Mouse (Mus musculus): ENCODE measurements around the gene Ankrd33b. TPM values are rescaled to one million over a fixed set of nuclear protein-coding genes. Genes with fewer than 3 reads are reported as not detected.

The Ankrd33b gene
- total and polyA plus RNA-seq, 2 experiments from 2014 or later: 0.99 to 1.1 TPM

DNA sequence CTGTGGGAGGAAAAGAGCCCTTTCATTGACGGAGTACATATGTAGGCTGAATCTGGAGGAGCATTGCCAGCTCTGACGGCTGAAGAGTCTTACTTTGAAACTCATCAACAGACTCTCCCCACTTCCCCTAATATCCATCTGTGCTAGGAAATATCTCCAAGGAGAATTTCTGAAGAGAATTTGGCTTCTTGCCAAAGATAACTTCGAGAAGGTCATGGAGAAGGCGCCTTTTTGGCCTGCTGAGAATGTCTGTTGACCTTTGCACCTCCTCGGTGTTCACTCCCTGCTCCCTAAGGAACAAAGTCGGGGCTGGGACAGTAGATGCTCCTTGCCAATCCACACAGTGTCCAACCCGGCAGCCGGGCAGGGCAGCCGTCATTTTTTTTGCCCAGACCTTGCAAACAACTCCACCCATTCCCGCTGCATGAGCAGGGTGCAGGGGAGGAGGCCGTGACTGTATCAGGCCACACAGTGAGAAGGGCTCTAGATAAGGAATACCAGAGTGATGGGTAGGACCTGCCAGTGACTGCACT, 14.5 kb upstream of the Ankrd33b start:
- no peaks in the 10 kb centered on the region for H3K4me1 ChIP-seq (ENCODE audit: insufficient read depth, low read length)
- DNase-seq (ENCODE audit: low spot score) (peak; percentile 13), ATAC-seq (ENCODE audit: low FRiP score) (no peak)
- no peak overlapping the region for H3K27ac ChIP-seq (ENCODE audit: low read depth, low read length)
- H3K36me3 ChIP-seq (ENCODE audit: insufficient read depth, low read length): no peaks in the 10 kb centered on the region
- no peak for TF ChIP-seq CTCF (IDR thresholded peaks at IDR 0.05)
- H3K9ac ChIP-seq (replicated peaks; ENCODE audit: low read length, poor library complexity, severe bottlenecking): no peak overlapping the region
- no peak overlapping the region for H3K4me2 ChIP-seq (ENCODE audit: low read depth, low read length, poor library complexity, severe bottlenecking)
- H3K4me3 ChIP-seq (ENCODE audit: low read depth, low read length): no peak overlapping the region
- no peaks in the 10 kb centered on the region for H3K27me3 ChIP-seq (ENCODE audit: insufficient read depth, low read length)
- WGBS: 70% methylated on average over 11 of the region's 11 CpGs
- H3K9me3 ChIP-seq (ENCODE audit: low read length): peaks cover 2% of the 10 kb centered on the region; the same call in 1 of the 2 replicates

DNA sequence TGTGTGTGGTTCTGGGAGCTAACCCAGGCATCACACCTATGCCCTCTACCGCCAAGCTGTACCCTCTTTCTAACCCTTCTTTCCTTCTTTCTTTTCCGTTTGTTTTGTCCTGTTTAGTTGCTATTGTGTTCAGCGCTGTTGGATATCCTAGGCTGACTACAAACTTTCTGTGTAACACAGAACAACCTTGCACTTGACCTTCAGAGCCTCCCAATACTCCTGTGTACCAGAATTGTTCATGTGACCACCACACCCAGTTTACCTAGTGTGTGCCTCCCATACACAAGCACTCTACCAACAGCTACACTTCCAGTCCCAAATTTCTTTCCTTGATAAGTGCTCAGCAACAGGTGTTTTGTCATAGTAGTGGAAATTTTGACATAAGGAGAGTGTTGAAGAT, 11.9 kb upstream of the Ankrd33b start:
- H3K9me3 ChIP-seq (ENCODE audit: low read length): no peaks in the 10 kb centered on the region
- WGBS: 78% methylated on average over 3 of the region's 3 CpGs
- H3K4me3 ChIP-seq (ENCODE audit: low read depth, low read length): no peak overlapping the region
- ATAC-seq (ENCODE audit: low FRiP score): no peak
- no peak overlapping the region for H3K4me2 ChIP-seq (ENCODE audit: low read depth, low read length, poor library complexity, severe bottlenecking)
- no peak overlapping the region for H3K27ac ChIP-seq (ENCODE audit: low read depth, low read length)
- H3K4me1 ChIP-seq (ENCODE audit: insufficient read depth, low read length): no peaks in the 10 kb centered on the region
- TF ChIP-seq CTCF (IDR thresholded peaks at IDR 0.05): no peak
- DNase-seq (ENCODE audit: low spot score): no peak
- no peaks in the 10 kb centered on the region for H3K27me3 ChIP-seq (ENCODE audit: insufficient read depth, low read length)
- no peak overlapping the region for H3K9ac ChIP-seq (replicated peaks; ENCODE audit: low read length, poor library complexity, severe bottlenecking)
- H3K36me3 ChIP-seq (ENCODE audit: insufficient read depth, low read length): no peaks in the 10 kb centered on the region

- no peak for DNase-seq (ENCODE audit: low spot score)
- no peaks in the 10 kb centered on the region for H3K36me3 ChIP-seq (ENCODE audit: insufficient read depth, low read length)
- no peak for TF ChIP-seq CTCF (IDR thresholded peaks at IDR 0.05)
- H3K27me3 ChIP-seq (ENCODE audit: insufficient read depth, low read length): no peaks in the 10 kb centered on the region
- ATAC-seq (ENCODE audit: low FRiP score): no peak
- H3K4me3 ChIP-seq (ENCODE audit: low read depth, low read length): no peak overlapping the region
- no peaks in the 10 kb centered on the region for H3K4me1 ChIP-seq (ENCODE audit: insufficient read depth, low read length)
- H3K4me2 ChIP-seq (ENCODE audit: low read depth, low read length, poor library complexity, severe bottlenecking): no peak overlapping the region
- 64% methylated on average over 4 of the region's 4 CpGs for WGBS
- H3K27ac ChIP-seq (ENCODE audit: low read depth, low read length): no peak overlapping the region
- H3K9ac ChIP-seq (replicated peaks; ENCODE audit: low read length, poor library complexity, severe bottlenecking): no peak overlapping the region
- H3K9me3 ChIP-seq (ENCODE audit: low read length): no peaks in the 10 kb centered on the region
These were observed 7.7 kb upstream of the Ankrd33b start for GRCm38 (mm10) chr15:31375212-31375611.

- Histone ChIP-seq H3K4me3 (ENCODE audit: low read depth, low read length) (no peak overlapping the region), H3K27me3 (ENCODE audit: insufficient read depth, low read length) (peaks cover 35% of the 10 kb centered on the region), H3K4me1 (ENCODE audit: insufficient read depth, low read length) (peaks cover 19% of the 10 kb centered on the region; the same call in 1 of the 2 replicates), H3K9me3 (ENCODE audit: low read length) (no peaks in the 10 kb centered on the region), H3K9ac (replicated peaks; ENCODE audit: low read length, poor library complexity, severe bottlenecking) (no peak overlapping the region), H3K4me2 (ENCODE audit: low read depth, low read length, poor library complexity, severe bottlenecking) (no peak overlapping the region), H3K36me3 (ENCODE audit: insufficient read depth, low read length) (no peaks in the 10 kb centered on the region), H3K27ac (ENCODE audit: low read depth, low read length) (no peak overlapping the region)
- DNase-seq (ENCODE audit: low spot score): no peak
- no peak for TF ChIP-seq CTCF (IDR thresholded peaks at IDR 0.05)
- WGBS: 19% methylated on average over 12 of the region's 12 CpGs
- ATAC-seq (ENCODE audit: low FRiP score): no peak
These were observed 1.6 kb upstream of the Ankrd33b start for GRCm38 (mm10) chr15:31369125-31369612.

GRCm38 (mm10) chr15:31368556-31368955, 1.0 kb upstream of the Ankrd33b start:
- Histone ChIP-seq H3K4me2 (ENCODE audit: low read depth, low read length, poor library complexity, severe bottlenecking) (no peak overlapping the region), H3K9ac (replicated peaks; ENCODE audit: low read length, poor library complexity, severe bottlenecking) (no peak overlapping the region), H3K27me3 (ENCODE audit: insufficient read depth, low read length) (peaks cover 35% of the 10 kb centered on the region), H3K4me1 (ENCODE audit: insufficient read depth, low read length) (peaks cover 19% of the 10 kb centered on the region; the same call in 1 of the 2 replicates), H3K4me3 (ENCODE audit: low read depth, low read length) (no peak overlapping the region), H3K9me3 (ENCODE audit: low read length) (no peaks in the 10 kb centered on the region), H3K27ac (ENCODE audit: low read depth, low read length) (no peak overlapping the region), H3K36me3 (ENCODE audit: insufficient read depth, low read length) (no peaks in the 10 kb centered on the region)
- no peak for DNase-seq (ENCODE audit: low spot score)
- no peak for TF ChIP-seq CTCF (IDR thresholded peaks at IDR 0.05)
- WGBS: 23% methylated on average over 8 of the region's 8 CpGs
- ATAC-seq (ENCODE audit: low FRiP score): no peak

GRCm38 (mm10) chr15:31366596-31367480, 688 bp downstream of the Ankrd33b start:
- ATAC-seq (ENCODE audit: low FRiP score) (peak; percentile 17; the same call in 1 of the 2 replicates), DNase-seq (ENCODE audit: low spot score) (no peak)
- 1% methylated on average over 52 of the region's 72 CpGs for WGBS
- H3K4me3 ChIP-seq (ENCODE audit: low read depth, low read length): peak overlapping the region; percentile 46
- H3K4me2 ChIP-seq (ENCODE audit: low read depth, low read length, poor library complexity, severe bottlenecking): peak overlapping the region; percentile 98
- H3K27me3 ChIP-seq (ENCODE audit: insufficient read depth, low read length): peaks cover 35% of the 10 kb centered on the region
- H3K9ac ChIP-seq (replicated peaks; ENCODE audit: low read length, poor library complexity, severe bottlenecking): peak overlapping the region; percentile 50
- H3K27ac ChIP-seq (ENCODE audit: low read depth, low read length): no peak overlapping the region
- H3K4me1 ChIP-seq (ENCODE audit: insufficient read depth, low read length): peaks cover 19% of the 10 kb centered on the region; the same call in 1 of the 2 replicates
- no peak for TF ChIP-seq CTCF (IDR thresholded peaks at IDR 0.05)
- H3K36me3 ChIP-seq (ENCODE audit: insufficient read depth, low read length): no peaks in the 10 kb centered on the region
- no peaks in the 10 kb centered on the region for H3K9me3 ChIP-seq (ENCODE audit: low read length)

All from midbrain, postnatal 0 days (tissue).